Mouse (Mus musculus): ENCODE measurements at regions not wholly inside any gene's neighbourhood (a gene's known extent, or its start where the extent isn't known, plus 50 kb on each side); places are given as distances from the start of the nearest gene placed in this dataset.

GRCm38 (mm10) chr15:62222731-62223130 is 1299.9 kb upstream of the A1bg start:
- Histone ChIP-seq H3K27me3 (ENCODE audit: insufficient read depth, low read length) (no peaks in the 10 kb centered on the region), H3K4me1 (replicated peaks; ENCODE audit: insufficient read depth, low read length) (no peaks in the 10 kb centered on the region), H3K27ac (no peak overlapping the region), H3K9ac (ENCODE audit: low read depth, low read length) (no peak overlapping the region), H3K4me2 (ENCODE audit: low read length) (no peak overlapping the region), H3K9me3 (replicated peaks; ENCODE audit: low read length) (no peaks in the 10 kb centered on the region), H3K4me3 (replicated peaks; ENCODE audit: low read depth, low read length) (no peak overlapping the region), H3K36me3 (ENCODE audit: insufficient read depth, low read length) (no peaks in the 10 kb centered on the region)
- TF ChIP-seq CTCF (IDR thresholded peaks at IDR 0.05; ENCODE audit: low read depth) = no peak
- no peak for ATAC-seq (replicated peaks; ENCODE audit: low FRiP score, low read depth)
- 78% methylated on average over 5 of the region's 5 CpGs for WGBS
- DNase-seq (ENCODE audit: low spot score) = no peak

- Histone ChIP-seq H3K27ac (no peak overlapping the region), H3K27me3 (ENCODE audit: insufficient read depth, low read length) (no peaks in the 10 kb centered on the region), H3K4me3 (replicated peaks; ENCODE audit: low read depth, low read length) (no peak overlapping the region), H3K36me3 (ENCODE audit: insufficient read depth, low read length) (no peaks in the 10 kb centered on the region), H3K9ac (ENCODE audit: low read depth, low read length) (no peak overlapping the region), H3K4me1 (replicated peaks; ENCODE audit: insufficient read depth, low read length) (no peaks in the 10 kb centered on the region), H3K9me3 (replicated peaks; ENCODE audit: low read length) (no peaks in the 10 kb centered on the region), H3K4me2 (ENCODE audit: low read length) (no peak overlapping the region)
- DNase-seq (ENCODE audit: low spot score) = no peak
- WGBS = 93% methylated on average over 6 of the region's 6 CpGs
- no peak for ATAC-seq (replicated peaks; ENCODE audit: low FRiP score, low read depth)
- TF ChIP-seq CTCF (IDR thresholded peaks at IDR 0.05; ENCODE audit: low read depth) = no peak
Observed at GRCm38 (mm10) chr15:62222201-62222600, 1299.4 kb upstream of the A1bg start.

- DNase-seq (ENCODE audit: low spot score) = no peak
- H3K9me3 ChIP-seq (replicated peaks; ENCODE audit: low read length) = no peaks in the 10 kb centered on the region
- WGBS = 81% methylated on average over 8 of the region's 8 CpGs
- TF ChIP-seq CTCF (IDR thresholded peaks at IDR 0.05; ENCODE audit: low read depth) = no peak
- H3K36me3 ChIP-seq (ENCODE audit: insufficient read depth, low read length) = no peaks in the 10 kb centered on the region
- no peak overlapping the region for H3K4me2 ChIP-seq (ENCODE audit: low read length)
- ATAC-seq (replicated peaks; ENCODE audit: low FRiP score, low read depth) = no peak
- no peaks in the 10 kb centered on the region for H3K27me3 ChIP-seq (ENCODE audit: insufficient read depth, low read length)
- no peak overlapping the region for H3K4me3 ChIP-seq (replicated peaks; ENCODE audit: low read depth, low read length)
- no peak overlapping the region for H3K27ac ChIP-seq
- H3K9ac ChIP-seq (ENCODE audit: low read depth, low read length) = no peak overlapping the region
- H3K4me1 ChIP-seq (replicated peaks; ENCODE audit: insufficient read depth, low read length) = no peaks in the 10 kb centered on the region
Observed at GRCm38 (mm10) chr15:62221024-62221819, 1298.4 kb upstream of the A1bg start.

GRCm38 (mm10) chr15:62220620-62221019 is 1297.8 kb upstream of the A1bg start:
- Histone ChIP-seq H3K4me1 (replicated peaks; ENCODE audit: insufficient read depth, low read length) (no peaks in the 10 kb centered on the region), H3K27ac (no peak overlapping the region), H3K9ac (ENCODE audit: low read depth, low read length) (no peak overlapping the region), H3K9me3 (replicated peaks; ENCODE audit: low read length) (no peaks in the 10 kb centered on the region), H3K4me3 (replicated peaks; ENCODE audit: low read depth, low read length) (no peak overlapping the region), H3K4me2 (ENCODE audit: low read length) (no peak overlapping the region), H3K36me3 (ENCODE audit: insufficient read depth, low read length) (no peaks in the 10 kb centered on the region), H3K27me3 (ENCODE audit: insufficient read depth, low read length) (no peaks in the 10 kb centered on the region)
- DNase-seq (ENCODE audit: low spot score) (no peak), ATAC-seq (replicated peaks; ENCODE audit: low FRiP score, low read depth) (no peak)
- TF ChIP-seq CTCF (IDR thresholded peaks at IDR 0.05; ENCODE audit: low read depth) = no peak
- WGBS = 88% methylated on average over 3 of the region's 3 CpGs

- H3K27me3 ChIP-seq (ENCODE audit: insufficient read depth, low read length) = no peaks in the 10 kb centered on the region
Observed at GRCm38 (mm10) chr15:62219934-62220540, 1297.2 kb upstream of the A1bg start.

GRCm38 (mm10) chr15:62218346-62219080 is 1295.7 kb upstream of the A1bg start:
- no peaks in the 10 kb centered on the region for H3K9me3 ChIP-seq (replicated peaks; ENCODE audit: low read length)
- H3K4me1 ChIP-seq (replicated peaks; ENCODE audit: insufficient read depth, low read length) = no peaks in the 10 kb centered on the region
- no peak overlapping the region for H3K27ac ChIP-seq
- no peak for ATAC-seq (replicated peaks; ENCODE audit: low FRiP score, low read depth)
- H3K27me3 ChIP-seq (ENCODE audit: insufficient read depth, low read length) = no peaks in the 10 kb centered on the region
- H3K4me2 ChIP-seq (ENCODE audit: low read length) = no peak overlapping the region
- H3K36me3 ChIP-seq (ENCODE audit: insufficient read depth, low read length) = no peaks in the 10 kb centered on the region
- WGBS = 91% methylated on average over 21 of the region's 21 CpGs
- H3K9ac ChIP-seq (ENCODE audit: low read depth, low read length) = no peak overlapping the region
- no peak for DNase-seq (ENCODE audit: low spot score)
- no peak for TF ChIP-seq CTCF (IDR thresholded peaks at IDR 0.05; ENCODE audit: low read depth)
- H3K4me3 ChIP-seq (replicated peaks; ENCODE audit: low read depth, low read length) = no peak overlapping the region

More at GRCm38 (mm10) chr15:62219934-62220540, 1297.2 kb upstream of the A1bg start:
- TF ChIP-seq CTCF (IDR thresholded peaks at IDR 0.05; ENCODE audit: low read depth) = no peak
- no peak overlapping the region for H3K9ac ChIP-seq (ENCODE audit: low read depth, low read length)
- no peaks in the 10 kb centered on the region for H3K9me3 ChIP-seq (replicated peaks; ENCODE audit: low read length)
- no peak overlapping the region for H3K4me3 ChIP-seq (replicated peaks; ENCODE audit: low read depth, low read length)
- no peaks in the 10 kb centered on the region for H3K4me1 ChIP-seq (replicated peaks; ENCODE audit: insufficient read depth, low read length)
- no peak overlapping the region for H3K4me2 ChIP-seq (ENCODE audit: low read length)
- H3K36me3 ChIP-seq (ENCODE audit: insufficient read depth, low read length) = no peaks in the 10 kb centered on the region
- 94% methylated on average over 9 of the region's 9 CpGs for WGBS
- no peak for ATAC-seq (replicated peaks; ENCODE audit: low FRiP score, low read depth)
- H3K27ac ChIP-seq = no peak overlapping the region
- DNase-seq (ENCODE audit: low spot score) = no peak
